Mouse (Mus musculus): ENCODE data around the gene Fitm2. TPM values are rescaled to one million over a fixed set of nuclear protein-coding genes. Genes with fewer than 3 reads are reported as not detected.

Fitm2 gene
- polyA plus RNA-seq, 1 experiment from 2014 or later, result 11.7 TPM

DNA sequence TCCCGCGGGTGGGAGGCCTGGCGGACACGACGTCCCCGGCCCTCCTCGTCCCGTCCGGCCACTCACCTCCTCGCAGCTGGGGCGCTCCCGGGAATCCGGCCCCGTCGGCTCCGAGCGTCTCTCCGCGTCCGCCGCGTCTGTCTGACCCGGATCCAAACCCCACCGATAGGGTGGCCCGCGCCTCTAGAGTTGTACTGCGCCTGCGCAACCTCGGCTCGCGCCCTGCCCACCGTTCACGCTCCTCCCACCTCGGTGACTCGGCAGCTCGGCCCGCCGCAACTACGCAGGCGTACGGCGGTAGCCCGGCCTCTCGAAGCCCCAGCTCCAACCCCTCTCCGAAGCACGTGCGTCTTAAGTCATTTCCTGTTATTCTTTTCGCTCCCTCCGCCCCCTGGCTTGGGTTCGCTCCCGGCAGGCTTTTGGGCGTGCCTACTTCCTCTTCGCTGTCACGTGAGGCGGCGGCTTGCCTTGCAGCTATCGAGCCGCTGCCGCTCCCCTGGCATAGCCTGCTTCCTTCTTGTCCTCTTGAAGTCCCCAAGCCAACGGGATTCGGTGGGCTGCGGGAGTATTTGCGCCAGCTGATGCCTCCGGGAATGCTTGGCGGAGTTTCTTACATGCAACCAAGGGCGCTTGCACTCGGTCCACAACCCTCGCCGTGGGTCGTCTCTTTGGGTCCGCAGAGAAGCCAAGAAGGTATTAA is 52.9 kb downstream of the Fitm2 start:
- no peaks in the 10 kb centered on the region for H3K9me3 ChIP-seq
- H3K4me1 ChIP-seq, result peaks cover 47% of the 10 kb centered on the region
- peak overlapping the region; percentile 100 for H3K4me3 ChIP-seq
- peaks cover 19% of the 10 kb centered on the region for H3K36me3 ChIP-seq
- peak overlapping the region; percentile 98 for H3K9ac ChIP-seq
- WGBS, result under 1% methylated on average over 69 of the region's 71 CpGs
- no peaks in the 10 kb centered on the region for H3K27me3 ChIP-seq (replicated peaks)
- H3K27ac ChIP-seq (replicated peaks), result peak overlapping the region; percentile 91
- peak overlapping the region; percentile 95 for H3K4me2 ChIP-seq
- ATAC-seq (ENCODE audit: extremely low read depth, insufficient number of reproducible peaks, low FRiP score, low TSS enrichment), result peak; percentile 99

DNA sequence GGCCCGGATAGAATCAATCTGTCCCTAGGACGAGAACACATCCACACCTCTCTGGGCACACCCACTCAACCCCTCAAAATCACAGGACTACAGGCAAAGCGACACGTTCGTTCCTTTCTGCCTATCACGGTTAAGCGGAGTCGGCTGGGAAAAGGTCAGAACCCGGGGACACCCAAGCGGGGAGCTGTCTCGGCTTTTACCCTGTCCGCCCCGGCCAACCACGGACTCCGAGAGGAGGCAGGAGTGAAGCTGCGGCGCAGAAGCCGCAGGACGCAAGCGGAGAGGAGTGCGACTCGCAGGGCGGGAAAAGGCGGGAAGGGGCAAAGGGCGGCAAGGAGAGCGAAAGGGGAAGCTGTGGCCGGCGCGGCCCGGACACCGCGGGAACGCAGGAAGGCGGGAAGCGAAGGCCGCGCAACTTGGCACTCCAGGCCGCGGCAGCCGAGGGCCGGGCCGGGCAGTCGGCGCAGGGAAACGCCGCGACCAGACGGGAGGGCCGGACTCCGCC is 53.5 kb downstream of the Fitm2 start:
- no peaks in the 10 kb centered on the region for H3K27me3 ChIP-seq (replicated peaks)
- peak overlapping the region; percentile 95 for H3K4me2 ChIP-seq
- 0% methylated on average over 50 of the region's 50 CpGs for WGBS
- peak overlapping the region; percentile 87 for H3K27ac ChIP-seq (replicated peaks)
- H3K9me3 ChIP-seq, result no peaks in the 10 kb centered on the region
- H3K4me1 ChIP-seq, result peaks cover 47% of the 10 kb centered on the region
- peaks cover 24% of the 10 kb centered on the region for H3K36me3 ChIP-seq
- peak overlapping the region; percentile 100 for H3K4me3 ChIP-seq
- ATAC-seq (ENCODE audit: extremely low read depth, insufficient number of reproducible peaks, low FRiP score, low TSS enrichment), result peak; percentile 3; the same call in 1 of the 2 replicates
- H3K9ac ChIP-seq, result peak overlapping the region; percentile 98

DNA sequence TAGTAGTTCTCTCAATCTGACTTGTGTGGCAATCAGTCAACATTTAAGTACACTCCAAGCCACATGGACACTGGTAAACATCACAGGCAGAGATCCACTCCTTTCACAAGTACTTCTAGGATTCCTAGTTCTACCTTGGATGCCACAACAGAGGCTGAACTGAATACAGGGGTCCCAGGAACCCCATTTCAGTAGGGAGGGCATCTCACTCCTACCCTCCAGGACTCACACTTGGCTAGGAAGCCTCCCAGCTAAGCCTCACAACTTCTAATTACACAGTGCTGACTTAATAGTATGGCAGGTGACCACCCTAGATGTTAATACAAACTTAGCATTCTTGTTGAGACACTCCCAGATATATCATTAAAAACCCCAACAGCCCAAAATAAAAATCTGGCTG is 54.6 kb downstream of the Fitm2 start:
- H3K4me1 ChIP-seq, result peaks cover 42% of the 10 kb centered on the region
- H3K9ac ChIP-seq, result peak overlapping the region; percentile 98
- H3K9me3 ChIP-seq, result no peaks in the 10 kb centered on the region
- H3K4me2 ChIP-seq, result peak overlapping the region; percentile 95
- peaks cover 27% of the 10 kb centered on the region for H3K36me3 ChIP-seq
- no peak overlapping the region for H3K27ac ChIP-seq (replicated peaks)
- ATAC-seq (ENCODE audit: extremely low read depth, insufficient number of reproducible peaks, low FRiP score, low TSS enrichment), result no peak
- no peaks in the 10 kb centered on the region for H3K27me3 ChIP-seq (replicated peaks)
- H3K4me3 ChIP-seq, result peak overlapping the region; percentile 100

DNA sequence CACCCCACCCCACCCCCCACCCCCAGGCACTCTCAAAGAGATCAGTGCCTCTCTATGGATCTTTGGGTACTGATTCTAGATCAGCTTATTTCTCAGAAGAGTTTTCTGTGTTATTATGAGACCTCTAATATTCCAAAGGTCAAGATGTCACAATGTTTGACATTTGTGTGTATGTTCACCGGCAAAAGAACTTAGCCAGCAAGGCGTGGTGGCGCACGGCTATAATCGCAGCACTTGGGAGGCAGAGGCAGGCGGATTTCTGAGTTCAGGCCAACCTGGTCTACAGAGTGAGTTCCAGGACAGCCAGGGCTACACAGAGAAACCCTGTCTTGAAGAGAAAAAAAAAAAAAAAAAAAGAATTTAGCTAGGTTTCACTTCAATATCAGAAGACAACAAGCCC is 55.4 kb downstream of the Fitm2 start:
- Histone ChIP-seq H3K27ac (replicated peaks) (no peak overlapping the region), H3K9ac (no peak overlapping the region), H3K27me3 (replicated peaks) (no peaks in the 10 kb centered on the region), H3K4me2 (no peak overlapping the region; the same call in 1 of the 2 replicates), H3K4me3 (no peak overlapping the region), H3K4me1 (peaks cover 48% of the 10 kb centered on the region), H3K36me3 (peaks cover 32% of the 10 kb centered on the region), H3K9me3 (no peaks in the 10 kb centered on the region)
- WGBS, result 89% methylated on average over 6 of the region's 6 CpGs
- no peak for ATAC-seq (ENCODE audit: extremely low read depth, insufficient number of reproducible peaks, low FRiP score, low TSS enrichment)

Other genes with a start within 250 kb of the Fitm2 start
- 41.5 and 42.9 TPM in 2 replicates for gene Jph2, start 74.6 kb downstream of the Fitm2 start, polyA plus RNA-seq (2015; fragmentation: Nextera tagmentation; extraction: Ambion mirVana)
- gene Oser1, start 47.9 kb downstream of the Fitm2 start, polyA plus RNA-seq (2015; fragmentation: Nextera tagmentation; extraction: Ambion mirVana), result 54.5 and 57.3 TPM in 2 replicates
- 0.41 and 0.48 TPM in 2 replicates for gene Gdap1l1, start 34.2 kb downstream of the Fitm2 start, polyA plus RNA-seq (2015; fragmentation: Nextera tagmentation; extraction: Ambion mirVana)
- not detected in 2 replicates for gene R3hdml, start 19.7 kb upstream of the Fitm2 start, polyA plus RNA-seq (2015; fragmentation: Nextera tagmentation; extraction: Ambion mirVana)
- 0.20 and 0.71 TPM in 2 replicates for gene Hnf4a, start 34.2 kb upstream of the Fitm2 start, polyA plus RNA-seq (2015; fragmentation: Nextera tagmentation; extraction: Ambion mirVana)
- gene Ttpal, start 129.7 kb upstream of the Fitm2 start, polyA plus RNA-seq (2015; fragmentation: Nextera tagmentation; extraction: Ambion mirVana), result 18.8 and 19.3 TPM in 2 replicates
- 50.1 and 51.8 TPM in 2 replicates for gene Serinc3, start 172.5 kb upstream of the Fitm2 start, polyA plus RNA-seq (2015; fragmentation: Nextera tagmentation; extraction: Ambion mirVana)
- 233 and 270 TPM in 2 replicates for gene Pkig, start 185.8 kb upstream of the Fitm2 start, polyA plus RNA-seq (2015; fragmentation: Nextera tagmentation; extraction: Ambion mirVana)